Mouse (Mus musculus) embryo, embryonic 9.5 days (tissue): Measurements from ENCODE around the gene Mycn.
A peak's percentile ranks its signal among the peaks of the same experiment; 100 is the strongest.

Experiments used
- DNase-seq: peaks from one replicate; pipeline ENCODE4 v3.0.0-alpha.2; 2017; ENCODE audit errors: extremely low spot score

Mycn gene

DNA sequence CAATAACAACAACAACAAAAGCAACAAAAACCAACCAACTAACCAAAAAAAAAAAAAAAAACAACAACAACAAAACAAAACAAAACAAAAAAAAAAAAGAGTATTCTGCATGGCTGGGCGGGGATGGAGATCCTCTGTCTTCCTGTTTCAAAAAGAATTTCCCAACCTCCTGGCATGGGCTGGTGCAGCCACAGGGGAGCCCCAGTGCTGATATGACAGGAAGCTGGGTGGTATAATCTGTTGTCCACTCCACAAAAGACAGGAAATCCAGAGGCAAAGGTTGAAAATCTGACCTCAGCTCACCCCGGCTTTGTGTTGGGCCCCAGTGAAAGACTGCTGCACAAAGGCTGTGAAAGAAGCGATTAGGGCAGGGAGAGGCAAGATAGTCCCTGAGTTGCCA is 17.3 kb downstream of the Mycn start:
- no peak for DNase-seq

DNA sequence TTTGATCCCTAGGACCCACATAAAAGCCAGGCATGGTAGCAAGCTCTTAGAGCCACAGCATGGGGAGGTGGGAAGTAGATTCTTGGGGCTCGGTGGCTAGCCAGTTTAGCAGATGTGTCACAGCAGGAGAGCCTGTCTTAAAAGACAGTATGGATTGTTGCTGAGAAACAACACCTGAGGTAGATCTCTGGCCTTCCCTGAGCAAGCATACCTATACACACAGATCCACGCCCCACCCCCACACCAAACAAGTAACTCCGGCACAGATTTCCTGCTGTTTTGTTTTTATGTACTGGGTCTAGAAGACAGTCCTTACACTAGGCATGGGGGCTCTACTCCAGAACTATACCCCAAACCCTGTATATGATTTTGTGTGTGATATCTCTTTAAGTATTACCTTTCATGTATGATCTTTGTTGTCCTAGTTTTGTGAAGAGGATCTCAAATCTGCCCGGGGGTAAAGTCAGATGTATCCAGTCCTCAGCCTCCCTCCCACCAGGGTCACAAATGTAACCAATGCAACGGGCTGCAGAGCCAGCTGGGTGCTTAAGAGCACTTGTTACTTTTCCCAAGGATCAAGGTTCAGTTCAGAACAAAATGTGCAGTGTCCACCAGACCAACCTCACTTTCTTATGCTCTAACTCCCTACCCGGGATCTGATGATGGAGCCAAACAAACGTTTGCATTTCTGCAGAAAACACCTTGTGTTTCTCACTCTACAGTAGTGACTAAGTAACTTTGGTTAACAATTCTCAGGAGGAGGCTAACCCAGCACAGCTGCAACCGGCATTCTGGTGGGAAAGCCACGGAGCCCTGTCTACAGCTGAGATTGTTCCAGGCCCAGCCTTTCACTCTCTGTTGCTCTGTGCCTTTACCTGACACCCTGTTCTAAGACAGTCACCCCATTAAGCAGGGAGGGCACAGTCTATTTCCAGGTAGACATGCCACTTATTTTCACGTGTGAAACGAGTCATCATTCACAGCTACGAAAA is 21.3 kb downstream of the Mycn start:
- no peak for DNase-seq

DNA sequence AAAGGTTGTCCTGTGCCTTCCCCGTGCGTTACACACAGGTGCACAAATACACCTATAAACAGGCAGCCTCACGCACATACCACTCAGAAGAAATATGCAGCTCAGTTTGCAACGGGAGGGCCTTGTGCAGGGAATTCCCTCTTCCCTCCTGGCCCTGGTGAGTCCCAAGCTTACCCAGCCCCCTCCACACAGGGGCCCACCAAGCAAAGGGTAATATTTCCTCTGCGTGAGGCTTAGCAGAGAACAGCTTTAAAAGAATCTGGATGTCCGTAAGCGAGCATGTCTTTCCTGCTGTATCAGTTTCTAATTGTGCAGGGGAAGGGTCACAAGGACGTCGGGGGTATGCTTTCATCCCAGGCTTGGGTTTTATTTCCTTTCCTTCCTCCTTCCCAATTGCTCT is 25.4 kb downstream of the Mycn start:
- DNase-seq = no peak

DNA sequence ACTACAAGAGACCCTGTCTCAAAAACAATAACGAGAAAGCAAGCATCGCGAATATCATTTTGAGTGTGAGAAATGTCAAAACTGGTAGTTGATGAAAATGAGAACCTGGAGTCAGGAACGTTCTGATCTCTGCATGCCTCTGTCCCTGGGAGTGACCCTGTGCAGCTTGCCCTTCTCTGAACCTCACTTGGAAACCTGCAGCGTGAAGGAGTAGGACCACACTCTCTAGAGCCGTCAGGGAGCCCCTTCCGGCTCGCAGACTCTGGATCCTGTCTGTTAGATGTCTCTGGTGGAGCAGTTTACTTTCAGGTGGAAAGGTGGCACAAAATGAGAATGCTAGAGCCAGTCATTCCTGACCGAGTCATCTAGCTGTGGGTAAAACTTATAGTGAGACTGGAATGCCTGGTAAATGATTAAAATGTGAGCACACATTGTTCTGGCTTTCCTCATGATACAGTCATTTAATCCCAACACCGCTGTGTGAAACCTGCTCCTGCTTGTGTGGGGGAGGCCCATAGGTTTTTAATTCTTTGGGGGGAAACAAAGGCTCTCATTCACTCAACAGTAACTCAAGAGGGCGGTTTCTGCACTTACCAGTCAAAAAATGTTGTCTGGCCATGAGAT is 31.2 kb downstream of the Mycn start:
- DNase-seq = no peak

DNA sequence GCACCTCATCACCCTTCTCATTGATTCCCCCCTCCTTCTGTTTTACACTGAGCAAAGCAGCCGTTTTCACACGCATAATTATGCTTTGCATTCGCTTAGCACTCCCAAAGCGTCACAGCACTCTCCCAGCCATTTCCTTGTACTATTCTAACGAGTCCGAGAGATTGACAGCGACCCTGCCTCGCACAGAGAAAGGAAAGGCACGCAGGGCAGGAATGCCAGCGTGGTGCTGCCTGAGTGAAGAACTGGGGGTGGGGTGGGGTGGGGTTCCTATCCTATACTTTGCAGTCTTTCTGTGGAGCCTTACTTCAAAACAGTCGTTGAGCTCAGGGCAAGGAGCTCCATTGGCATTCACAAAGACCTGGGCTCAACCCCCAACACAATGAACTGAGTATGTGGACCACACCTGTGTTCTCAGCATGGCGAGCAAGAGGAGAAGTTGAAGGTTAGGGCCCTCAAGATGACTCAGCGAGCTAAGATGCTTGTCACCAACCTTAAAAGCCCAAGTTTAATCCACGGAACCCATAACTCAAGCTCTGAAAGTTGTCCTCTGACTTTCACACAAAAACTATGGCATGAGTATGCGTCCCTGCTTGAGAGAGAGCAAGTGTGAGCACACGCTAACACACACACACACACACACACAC is 32.0 kb downstream of the Mycn start:
- DNase-seq = no peak

DNA sequence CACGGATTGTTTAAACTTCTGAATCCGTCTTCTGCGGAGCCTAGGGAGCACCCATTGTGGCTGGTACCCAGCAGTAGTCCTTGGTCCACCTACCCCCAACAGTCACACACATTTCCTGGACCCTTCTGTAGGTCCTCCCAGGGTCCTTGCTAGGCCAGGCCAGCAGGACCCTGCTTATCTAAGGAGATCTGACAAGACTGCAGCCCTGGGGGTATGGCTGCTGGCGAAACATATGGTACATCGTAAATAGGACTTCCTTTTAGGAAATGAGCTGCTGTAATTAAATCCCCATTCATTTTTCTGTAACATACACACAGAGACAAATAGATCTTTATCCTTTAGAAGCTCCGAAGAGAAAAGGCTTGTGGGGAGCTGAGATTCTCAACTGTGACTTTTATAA is 34.9 kb downstream of the Mycn start:
- no peak for DNase-seq

DNA sequence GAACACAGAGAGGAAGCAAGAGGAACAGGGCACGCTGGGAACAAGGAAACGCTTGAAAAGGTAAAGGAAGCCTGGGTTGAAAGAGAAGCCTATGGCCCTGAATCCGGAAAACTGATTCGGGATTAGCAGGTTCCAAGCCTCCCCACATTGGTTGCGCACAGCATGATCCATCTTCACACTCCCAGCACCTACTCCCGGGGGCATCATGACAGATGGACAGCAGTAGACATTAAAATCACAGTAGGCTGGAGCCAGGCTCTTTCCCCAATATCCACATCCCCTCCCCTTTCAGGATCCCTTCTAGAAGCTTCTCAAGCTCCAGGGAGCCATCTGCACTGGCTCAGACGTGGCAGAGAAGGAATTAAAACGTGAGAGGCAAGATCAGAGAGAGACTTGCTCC is 35.4 kb downstream of the Mycn start:
- no peak for DNase-seq

DNA sequence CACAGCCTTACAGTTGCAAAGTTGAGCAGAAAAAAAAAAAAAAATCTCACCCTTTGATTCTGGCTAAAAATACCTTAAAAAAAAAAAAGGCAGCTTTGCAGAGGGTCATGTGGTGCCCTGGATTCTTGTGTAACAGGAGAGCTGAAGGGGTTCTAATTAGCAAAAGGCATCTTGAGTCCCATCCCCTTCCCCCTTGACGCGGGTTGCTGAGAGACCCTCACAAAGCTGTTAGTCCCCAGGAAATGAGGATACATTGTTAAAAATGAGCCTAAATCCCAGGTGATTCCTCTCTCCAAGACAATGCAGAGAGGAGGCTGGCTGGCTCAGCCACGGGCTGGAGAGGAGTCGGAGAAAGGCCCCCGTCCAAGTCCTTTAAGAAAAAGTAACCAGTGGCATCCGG is 36.6 kb downstream of the Mycn start:
- no peak for DNase-seq

DNA sequence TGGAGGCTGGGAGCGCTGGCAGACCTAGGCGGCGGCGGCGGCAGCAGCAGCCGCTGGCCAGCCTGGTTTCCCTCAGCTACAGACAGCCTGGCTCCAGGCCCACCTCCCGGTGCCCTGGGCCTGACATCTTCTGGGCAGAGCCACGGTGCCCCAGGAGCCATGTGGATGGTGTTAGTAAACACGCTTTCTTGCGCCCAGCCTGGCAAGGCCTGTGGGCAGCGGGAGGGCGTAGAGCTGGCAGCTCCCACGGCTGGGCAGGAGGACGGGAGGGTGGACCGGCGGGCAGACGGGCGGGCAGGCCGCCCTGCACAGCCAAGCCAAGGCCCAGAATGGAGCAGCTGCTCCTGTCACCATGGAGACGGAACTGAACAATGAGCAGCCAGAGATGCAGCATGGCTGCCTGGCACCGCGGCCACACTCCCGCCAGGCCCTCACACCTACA is 37.2 kb downstream of the Mycn start:
- peak; percentile 81 for DNase-seq

DNA sequence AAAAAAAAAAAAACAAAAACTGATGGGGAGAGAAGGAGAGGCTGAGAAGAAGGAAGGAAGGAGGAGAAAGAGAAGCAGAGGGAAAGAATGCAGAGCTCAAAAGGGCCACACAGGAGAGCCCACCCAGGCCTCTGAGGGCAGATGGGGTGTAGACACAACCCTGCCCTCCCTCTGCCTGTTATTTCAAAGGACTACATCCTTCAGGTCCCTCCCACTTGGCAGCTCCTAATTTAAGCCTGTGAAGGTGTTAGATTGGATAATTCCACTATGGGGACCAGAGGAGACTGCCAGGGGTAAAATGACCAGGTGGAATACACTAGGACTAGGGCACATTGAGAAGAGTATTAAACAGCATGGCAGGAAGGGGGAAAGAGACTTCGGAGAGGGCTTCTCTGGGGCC is 37.6 kb downstream of the Mycn start:
- no peak for DNase-seq

DNA sequence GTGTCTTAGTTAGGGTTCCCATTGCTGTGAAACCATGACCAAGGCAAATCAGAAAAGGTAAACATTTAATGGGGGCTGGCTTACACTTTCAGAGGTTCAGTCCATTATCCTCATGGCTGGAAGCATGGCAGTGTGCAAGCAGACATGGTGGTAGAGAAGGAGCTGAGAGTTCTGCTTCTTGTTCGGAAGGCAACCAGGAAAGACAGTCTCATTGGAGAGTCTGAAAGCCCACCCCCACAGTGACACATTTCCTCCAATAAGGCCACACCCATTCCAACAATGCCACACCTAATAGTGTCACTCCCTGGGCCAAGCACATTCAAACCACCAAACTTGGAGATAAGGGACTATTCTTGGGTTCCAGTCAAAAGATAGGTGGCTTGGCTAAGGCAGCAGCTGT is 39.3 kb downstream of the Mycn start:
- DNase-seq = no peak

DNA sequence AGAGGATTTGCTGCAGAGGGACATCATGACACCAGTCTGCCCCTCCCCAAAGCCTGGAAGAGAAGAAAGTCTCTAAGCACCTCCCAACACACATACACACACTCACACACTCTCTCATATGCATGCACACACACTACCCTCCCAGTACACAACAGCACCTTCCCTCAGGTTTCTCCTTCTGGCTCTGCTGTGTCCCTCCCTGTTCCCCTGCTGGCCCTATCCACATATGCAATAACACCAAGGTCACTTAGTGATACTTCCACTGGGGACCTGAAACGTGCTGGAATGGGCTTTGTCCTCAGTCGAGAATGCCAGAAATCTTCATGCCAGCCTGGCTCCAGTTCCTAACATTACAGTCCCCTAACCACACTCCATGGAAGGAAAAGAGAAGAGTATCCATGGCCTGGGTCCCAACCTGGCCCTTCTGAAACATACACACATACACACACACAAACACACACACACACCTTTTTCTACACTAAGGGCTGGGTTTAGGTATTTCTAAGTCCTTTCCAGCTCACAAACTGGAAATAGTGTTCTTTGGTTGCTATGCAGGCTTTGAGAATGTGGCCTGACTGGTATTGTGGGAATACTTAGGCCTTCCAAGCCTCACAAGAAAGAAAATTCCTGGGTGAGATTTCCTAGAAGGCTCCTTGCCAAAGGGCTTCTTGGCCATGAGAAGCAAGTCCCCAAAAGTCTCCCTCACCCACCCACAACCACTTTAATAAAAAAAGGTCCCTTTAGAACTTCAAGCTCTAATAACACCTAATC is 43.2 kb downstream of the Mycn start:
- no peak for DNase-seq

DNA sequence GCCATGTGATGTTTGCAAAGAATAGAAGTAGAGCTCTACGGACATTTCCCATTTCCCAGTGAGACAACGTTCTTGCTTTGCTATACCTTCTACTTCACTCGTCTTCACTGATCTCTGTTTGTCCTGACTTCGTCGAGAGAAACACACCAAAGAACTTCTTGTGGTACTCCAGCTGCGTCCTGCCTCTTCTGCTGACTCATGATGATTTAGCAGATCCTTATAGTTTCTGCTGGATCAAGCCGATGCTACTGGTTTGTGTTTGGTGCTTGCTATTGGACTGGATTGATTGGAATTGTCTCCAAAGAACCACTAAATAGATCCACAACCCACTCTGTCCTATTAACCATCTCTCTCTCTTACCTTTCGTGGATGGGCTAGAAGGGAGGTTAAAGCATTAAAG is 47.7 kb downstream of the Mycn start:
- no peak for DNase-seq

DNA sequence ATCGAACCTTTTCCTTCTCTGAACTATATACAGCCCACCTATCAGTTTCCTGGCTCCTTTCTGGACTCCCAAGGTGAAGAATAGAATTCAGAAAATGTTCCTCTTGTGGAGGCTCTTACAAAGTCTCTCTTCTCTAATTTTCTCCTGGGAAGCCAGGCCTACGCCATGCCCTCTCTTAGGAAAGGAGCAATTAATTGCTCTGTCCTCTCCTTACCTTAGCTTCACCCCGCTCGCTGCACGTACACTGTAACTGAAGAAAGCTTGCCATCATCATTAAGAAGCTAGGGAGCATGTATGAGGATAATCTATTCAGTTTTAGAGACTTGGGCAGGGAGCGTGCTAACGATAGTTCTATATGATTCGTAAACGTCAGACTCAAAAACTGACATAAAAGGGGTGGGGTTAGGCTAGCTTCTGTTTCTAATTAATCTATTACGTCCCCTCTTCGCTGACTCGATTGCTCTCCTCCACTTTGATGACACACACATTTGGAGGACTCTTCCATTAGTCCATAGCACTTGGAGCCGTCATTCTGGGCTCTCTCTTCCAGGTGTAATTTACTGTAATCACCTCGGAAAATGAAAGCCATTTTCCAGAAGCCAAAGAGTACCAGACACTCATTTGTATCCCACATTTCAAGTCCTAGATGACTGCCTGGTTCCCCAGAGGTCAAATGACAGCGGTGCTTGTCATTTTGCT is 55.4 kb downstream of the Mycn start:
- DNase-seq = no peak
